Comparison of ENCODE assay signal across 8 mouse cellular contexts in the genomic region with DNA sequence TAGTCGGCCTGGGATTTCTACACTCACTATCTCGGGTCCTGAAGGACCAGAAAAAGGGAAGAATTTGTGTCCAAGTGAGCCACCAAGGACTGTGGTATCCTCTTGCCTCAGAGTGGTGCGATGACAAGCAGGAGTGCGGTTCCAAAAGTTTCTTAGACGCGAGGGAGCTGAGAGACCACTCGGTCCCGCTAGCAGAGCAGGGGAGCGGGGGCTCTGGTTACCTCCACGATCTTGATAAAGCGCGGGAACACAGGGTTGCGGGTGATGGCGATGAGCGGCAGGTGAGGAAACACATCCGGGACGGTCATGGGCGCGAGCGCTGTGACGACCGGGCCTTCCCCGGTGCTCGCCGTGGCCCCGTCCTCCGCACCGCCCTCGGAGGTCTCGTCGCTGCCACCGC. TPM values are rescaled to one million over a fixed set of nuclear protein-coding genes. Genes with fewer than 3 reads are reported as not detected.
DNase-seq lines count a peak whose midpoint lies in the region; ATAC-seq lines count a peak whose summit lies in the region.

No protein-coding gene starts in this region.

- peak; percentile 54 for DNase-seq in cerebellum, adult 9-10 months
- no peak for DNase-seq in cerebellum, adult 8-10 months
- peak; percentile 45 for DNase-seq in 3T3-L1 (ENCODE audit: low read depth, low spot score)
- DNase-seq in liver: peak; percentile 31
- DNase-seq in testis, postnatal 14 days (ENCODE audit: low spot score): peak; percentile 48
- no peak for DNase-seq in embryo, embryonic 9.5 days (ENCODE audit: extremely low spot score)
- DNase-seq in adrenal gland, adult 18-20 months (ENCODE audit: low spot score in 2 of 2): no peak

- 0 out of 2 replicates have a peak, but pooled peaks have one; percentile 3 for ATAC-seq in erythroblast, adult 5-6 weeks (replicated peaks; ENCODE audit: low FRiP score, poor library complexity, severe bottlenecking)

RNA-seq across cellular contexts. Expression of gene Lonp1, which starts 0.4 kb away (rescaled TPM):
- 4.2 and 5.0 TPM in 2 replicates for total RNA-seq in erythroblast, adult 5-6 weeks (2015; ENCODE audit: low replicate concordance)
- total RNA-seq in erythroblast, adult 5-6 weeks (2017; ENCODE audit: low replicate concordance): 13.0 and 13.5 TPM in 2 replicates
- 100 to 1,000 TPM; 458 to 700 TPM for total RNA-seq in adrenal gland, adult 18-20 months (2021)

RNA-seq across cellular contexts. Expression of gene Catsperd, which starts 1.7 kb away (rescaled TPM):
- total RNA-seq in erythroblast, adult 5-6 weeks (2015; ENCODE audit: low replicate concordance): not detected in 2 replicates
- not detected in 2 replicates for total RNA-seq in erythroblast, adult 5-6 weeks (2017; ENCODE audit: low replicate concordance)
- 1 to 10 TPM; 2.4 to 4.3 TPM for total RNA-seq in adrenal gland, adult 18-20 months (2021)

RNA-seq across cellular contexts. Expression of gene Rpl36, which starts 13.0 kb away (rescaled TPM):
- total RNA-seq in erythroblast, adult 5-6 weeks (2015; ENCODE audit: low replicate concordance): 298 and 319 TPM in 2 replicates
- total RNA-seq in erythroblast, adult 5-6 weeks (2017; ENCODE audit: low replicate concordance): 323 TPM in 2 replicates
- 100 to 1,000 TPM; 765 to 908 TPM for total RNA-seq in adrenal gland, adult 18-20 months (2021)

RNA-seq across cellular contexts. Expression of gene 2410015M20Rik, which starts 16.7 kb away (rescaled TPM):
- 16.3 and 18.6 TPM in 2 replicates for total RNA-seq in erythroblast, adult 5-6 weeks (2015; ENCODE audit: low replicate concordance)
- total RNA-seq in erythroblast, adult 5-6 weeks (2017; ENCODE audit: low replicate concordance): 16.2 and 50.3 TPM in 2 replicates
- total RNA-seq in adrenal gland, adult 18-20 months (2021): 100 to 1,000 TPM; 360 to 384 TPM

RNA-seq across cellular contexts. Expression of gene Safb, which starts 41.6 kb away (rescaled TPM):
- total RNA-seq in erythroblast, adult 5-6 weeks (2015; ENCODE audit: low replicate concordance): 36.9 and 61.2 TPM in 2 replicates
- 116 and 186 TPM in 2 replicates for total RNA-seq in erythroblast, adult 5-6 weeks (2017; ENCODE audit: low replicate concordance)
- total RNA-seq in adrenal gland, adult 18-20 months (2021): 100 to 1,000 TPM; 108 to 136 TPM

Comparison
In these comparisons a context has a peak if more than half of its experiments do, and no peak if none do; other contexts are left out.
1. DNase-seq: peak in cerebellum, adult 9-10 months (single experiment), 3T3-L1 (single experiment), liver (single experiment) and testis, postnatal 14 days (single experiment); none in cerebellum, adult 8-10 months (single experiment), embryo, embryonic 9.5 days (single experiment) and adrenal gland, adult 18-20 months (0 of 2).
2. RNA of gene Lonp1, which starts 0.4 kb away (total RNA-seq): 458 to 700 TPM in adrenal gland, adult 18-20 months; 4.2 to 13.5 TPM in erythroblast, adult 5-6 weeks; every median in the first group is over 10 times any median in the second.